Mouse (Mus musculus) megakaryocyte-erythroid progenitor cell, adult 5 weeks (primary cell): ENCODE measurements around the gene Cfb. TPM values are rescaled to one million over a fixed set of nuclear protein-coding genes. Genes with fewer than 3 reads are reported as not detected.

Experiments
- polyA plus RNA-seq: library from polyadenylated mRNA; stranded (reverse); fragments of >175 nt; gene quantifications from 2 replicates; pipeline ENCODE4 v1.2.3, GENCODE M21; 2012

The Cfb gene
- polyA plus RNA-seq: 0.13 TPM in 1 of 2 replicates, not detected in the other

GRCm38 (mm10) chr17:34862416-34863081 is at the start of gene Cfb:
TSS of gene Cfb (minus strand) at chr17:34862518.

DNA sequence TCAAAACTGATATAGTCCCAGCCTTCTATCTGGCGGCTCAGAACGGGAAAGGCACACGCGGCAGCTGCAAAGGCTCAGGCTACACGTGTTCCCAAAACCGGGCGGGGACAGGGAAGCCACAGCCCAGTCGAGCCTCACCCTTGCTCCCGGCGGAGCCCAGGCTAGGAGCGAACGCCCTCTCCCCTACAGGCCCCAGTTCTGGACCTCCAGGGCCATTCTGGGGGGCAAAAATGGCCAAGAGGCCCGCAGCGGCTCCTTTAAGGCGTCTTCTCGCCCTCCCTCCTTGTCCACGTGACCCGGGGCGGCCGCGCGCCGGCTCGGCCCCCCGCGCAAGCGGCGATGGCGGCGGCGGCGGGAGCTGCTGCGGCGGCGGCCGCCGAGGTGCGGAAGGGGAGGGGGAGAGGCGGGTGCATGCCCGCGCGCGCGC is 35.9 kb upstream of the Cfb start, which contains the start of the genes C2 and Ehmt2:
C2 (minus strand) TSS at position 106 of the 427 bp plus-strand sequence.
Ehmt2 (plus strand) TSS at position 310 of the 427 bp plus-strand sequence.

DNA sequence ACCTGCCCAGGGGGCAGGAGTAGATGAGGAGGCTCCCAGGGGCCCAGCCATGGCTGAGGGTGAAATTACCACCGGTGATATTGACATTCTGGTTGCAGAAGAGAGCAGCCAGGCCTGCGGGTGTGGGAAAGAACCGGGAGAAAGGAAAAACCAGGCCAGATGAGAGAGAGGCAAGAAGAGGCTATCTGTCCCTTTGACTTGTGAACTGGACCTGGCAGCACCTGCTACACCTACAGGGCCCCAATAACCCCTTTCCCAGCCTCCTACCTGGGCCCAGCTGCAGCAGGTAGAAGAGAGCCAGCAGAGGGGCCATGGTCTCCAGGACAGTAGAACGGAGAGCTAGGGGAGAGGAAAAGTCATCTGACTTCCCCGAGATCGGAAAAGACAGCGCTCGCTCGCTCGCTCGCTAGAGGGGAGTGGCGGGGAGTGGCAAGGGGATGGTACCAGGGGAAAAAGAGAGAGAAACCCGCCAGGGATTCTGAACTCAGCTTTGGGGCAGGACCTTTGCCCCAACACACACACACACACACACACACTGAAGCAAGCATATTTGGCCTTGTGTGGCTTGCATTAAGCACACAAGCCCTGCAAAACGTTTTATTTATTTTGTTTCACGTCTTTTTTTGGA is 19.5 kb upstream of the Cfb start, which contains the start of gene Gm20547:
Gm20547 (minus strand) TSS at position 360 of the 628 bp plus-strand sequence.

GRCm38 (mm10) chr17:34879336-34879879 is 17.1 kb upstream of the Cfb start, which contains the start of gene Zbtb12:
TSS of gene Zbtb12 (plus strand) at chr17:34879483.

DNA sequence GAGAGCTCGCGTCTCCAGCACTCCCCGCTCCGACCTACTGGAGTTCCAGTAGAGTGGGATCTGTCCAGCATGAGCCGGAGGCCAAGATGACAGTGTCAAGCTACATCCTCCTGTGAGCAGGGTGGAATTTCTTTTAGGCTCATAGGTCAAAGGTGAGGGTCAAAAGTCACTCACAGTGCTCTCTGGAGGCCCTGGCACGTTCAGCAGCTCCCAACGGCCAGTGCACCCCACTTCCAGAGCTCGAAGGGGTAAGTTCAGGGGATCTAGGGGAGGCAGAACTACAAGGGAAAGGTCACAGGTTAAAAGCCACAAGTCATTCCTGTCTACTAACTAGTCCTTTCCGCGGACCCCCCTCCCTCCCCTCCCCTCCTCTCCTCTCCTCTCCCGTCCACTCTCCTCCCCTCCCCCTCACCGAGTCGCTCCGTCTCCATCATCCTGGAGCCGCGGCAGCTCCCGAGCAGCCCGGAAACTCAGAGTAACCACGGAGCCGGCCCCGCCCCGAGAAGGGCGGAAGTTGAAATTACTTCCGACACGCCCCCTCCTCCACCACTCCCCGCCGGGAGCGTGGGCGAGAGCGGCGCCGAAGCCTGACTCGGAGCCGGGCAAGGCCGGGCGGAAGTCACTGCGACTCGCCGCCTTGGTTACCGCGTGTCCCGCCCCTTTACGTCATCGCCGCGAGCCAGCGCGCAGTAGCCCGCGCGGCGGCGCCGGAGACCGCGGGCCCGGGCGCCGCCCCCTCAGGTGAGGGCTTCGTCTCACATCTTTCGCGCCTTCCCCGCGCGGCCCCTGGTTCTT is 12.4 kb downstream of the Cfb start, which contains the start of the genes Skiv2l and Nelfe:
Skiv2l (minus strand) TSS at position 489 of the 795 bp plus-strand sequence.
Nelfe (plus strand) TSS at position 670 of the 795 bp plus-strand sequence.

GRCm38 (mm10) chr17:34836856-34837221 is 25.5 kb downstream of the Cfb start, which contains the start of the genes Stk19 and Dxo:
TSS of gene Stk19 (minus strand) at chr17:34836945.
TSS of gene Dxo (plus strand) at chr17:34837019.

Other genes starting within 250 kb of the Cfb start
- 3.9 and 4.4 TPM in 2 replicates for gene Egfl8, start 246.5 kb downstream of the Cfb start, polyA plus RNA-seq
- gene Ppt2, start 234.0 kb downstream of the Cfb start, polyA plus RNA-seq: 185 and 189 TPM in 2 replicates
- gene Prrt1, start 233.0 kb downstream of the Cfb start, polyA plus RNA-seq: 2.5 and 3.4 TPM in 2 replicates
- gene Fkbpl, start 217.8 kb downstream of the Cfb start, polyA plus RNA-seq: 8.3 and 8.4 TPM in 2 replicates
- 184 and 230 TPM in 2 replicates for gene Atf6b, start 215.4 kb downstream of the Cfb start, polyA plus RNA-seq
- 0.02 TPM in 2 replicates for gene Tnxb, start 192.0 kb downstream of the Cfb start, polyA plus RNA-seq
- gene C4b, start 118.6 kb downstream of the Cfb start, polyA plus RNA-seq: 0.17 and 0.61 TPM in 2 replicates
- gene Cyp21a1, start 58.0 kb downstream of the Cfb start, polyA plus RNA-seq: not detected in 2 replicates
- 65.1 and 75.3 TPM in 2 replicates for gene Stk19, start 25.6 kb downstream of the Cfb start, polyA plus RNA-seq
- 106 TPM in 2 replicates for gene Dxo, start 25.5 kb downstream of the Cfb start, polyA plus RNA-seq
- 63.8 and 69.0 TPM in 2 replicates for gene Skiv2l, start 12.3 kb downstream of the Cfb start, polyA plus RNA-seq
- gene Nelfe, start 12.1 kb downstream of the Cfb start, polyA plus RNA-seq: 308 and 315 TPM in 2 replicates
- 51.5 and 66.6 TPM in 2 replicates for gene Zbtb12, start 17.0 kb upstream of the Cfb start, polyA plus RNA-seq
- gene Gm20547, start 19.5 kb upstream of the Cfb start, polyA plus RNA-seq: not detected in 2 replicates
- 2.0 and 2.3 TPM in 2 replicates for gene C2, start 35.7 kb upstream of the Cfb start, polyA plus RNA-seq
- gene Ehmt2, start 36.0 kb upstream of the Cfb start, polyA plus RNA-seq: 441 and 469 TPM in 2 replicates
- gene Slc44a4, start 51.9 kb upstream of the Cfb start, polyA plus RNA-seq: not detected in 2 replicates
- 52.4 and 79.9 TPM in 2 replicates for gene Neu1, start 68.7 kb upstream of the Cfb start, polyA plus RNA-seq
- gene Hspa1b, start 96.7 kb upstream of the Cfb start, polyA plus RNA-seq: 425 and 1,961 TPM in 2 replicates
- 0.52 TPM in 1 of 2 replicates, not detected in the other for gene Gm20481, start 107.4 kb upstream of the Cfb start, polyA plus RNA-seq
- gene Hspa1a, start 109.6 kb upstream of the Cfb start, polyA plus RNA-seq: 239 and 1,296 TPM in 2 replicates
- gene Hspa1l, start 110.2 kb upstream of the Cfb start, polyA plus RNA-seq: 0.06 TPM in 1 of 2 replicates, not detected in the other
- gene Lsm2, start 119.3 kb upstream of the Cfb start, polyA plus RNA-seq: 154 and 167 TPM in 2 replicates
- gene Vars, start 138.5 kb upstream of the Cfb start, polyA plus RNA-seq: 841 and 875 TPM in 2 replicates
- gene Vwa7, start 154.1 kb upstream of the Cfb start, polyA plus RNA-seq: 0.24 and 0.38 TPM in 2 replicates
- 6.0 and 11.9 TPM in 2 replicates for gene Sapcd1, start 165.5 kb upstream of the Cfb start, polyA plus RNA-seq
- gene Msh5, start 184.2 kb upstream of the Cfb start, polyA plus RNA-seq: 3.4 and 5.4 TPM in 2 replicates
- gene Clic1, start 187.4 kb upstream of the Cfb start, polyA plus RNA-seq: 109 and 129 TPM in 2 replicates
- gene Ddah2, start 196.5 kb upstream of the Cfb start, polyA plus RNA-seq: 33.8 and 58.4 TPM in 2 replicates
- gene Ly6g6c, start 202.9 kb upstream of the Cfb start, polyA plus RNA-seq: 0.09 TPM in 1 of 2 replicates, not detected in the other
- gene Mpig6b, start 203.7 kb upstream of the Cfb start, polyA plus RNA-seq: 0.04 TPM in 1 of 2 replicates, not detected in the other
- gene Ly6g6e, start 214.4 kb upstream of the Cfb start, polyA plus RNA-seq: not detected in 2 replicates
- 0.26 TPM in 1 of 2 replicates, not detected in the other for gene Ly6g6d, start 215.5 kb upstream of the Cfb start, polyA plus RNA-seq
- gene Ly6g6f, start 223.1 kb upstream of the Cfb start, polyA plus RNA-seq: 0.06 and 0.28 TPM in 2 replicates
- gene Abhd16a, start 226.7 kb upstream of the Cfb start, polyA plus RNA-seq: 118 and 123 TPM in 2 replicates
- gene Ly6g5c, start 245.8 kb upstream of the Cfb start, polyA plus RNA-seq: not detected in 2 replicates